Mouse (Mus musculus) CD4-positive, CD25-positive, alpha-beta regulatory T cell, adult 4 months (primary cell): ENCODE data around the gene Rps6ka5. TPM values are rescaled to one million over a fixed set of nuclear protein-coding genes. Genes with fewer than 3 reads are reported as not detected.

Experiments used
- ATAC-seq: one replicate; pipeline ENCODE4 v1.8.0; 2017
- polyA plus RNA-seq, 2 experiments: library from polyadenylated mRNA; unstranded; fragments of 100-300 nt; shearing (Covaris generic); gene quantifications; one replicate each; pipeline ENCODE4 v1.2.1; 2017

The Rps6ka5 gene
- polyA plus RNA-seq, 2 experiments from 2014 or later: 3.2 to 6.2 TPM

- no peak for ATAC-seq
Measured at GRCm38 (mm10) chr12:100641936-100642335, 84.8 kb downstream of the Rps6ka5 start.

- ATAC-seq: no peak
Measured at GRCm38 (mm10) chr12:100640726-100641125, 86.1 kb downstream of the Rps6ka5 start.

DNA sequence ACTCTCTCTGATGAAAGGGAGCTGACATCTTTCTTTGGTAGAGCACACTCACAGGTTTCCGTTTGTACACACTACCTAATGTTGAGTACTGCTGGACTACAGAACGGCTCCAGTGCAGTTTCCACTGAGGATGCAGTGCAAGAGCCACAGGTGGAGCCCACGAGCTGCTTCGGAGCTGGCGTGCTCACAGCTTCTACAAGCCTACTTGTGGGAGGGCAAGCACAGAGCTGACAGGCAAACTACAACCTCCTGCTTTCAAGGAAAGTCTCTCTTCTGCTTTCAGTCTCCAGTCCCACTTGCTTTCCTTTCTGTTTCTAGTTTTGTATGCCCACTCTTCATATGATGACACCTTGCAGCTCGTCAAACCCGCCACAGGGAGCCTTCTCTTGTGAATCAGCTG lies 87.1 kb downstream of the Rps6ka5 start:
- ATAC-seq: peak; percentile 54

GRCm38 (mm10) chr12:100637886-100638285 lies 88.9 kb downstream of the Rps6ka5 start:
- no peak for ATAC-seq

DNA sequence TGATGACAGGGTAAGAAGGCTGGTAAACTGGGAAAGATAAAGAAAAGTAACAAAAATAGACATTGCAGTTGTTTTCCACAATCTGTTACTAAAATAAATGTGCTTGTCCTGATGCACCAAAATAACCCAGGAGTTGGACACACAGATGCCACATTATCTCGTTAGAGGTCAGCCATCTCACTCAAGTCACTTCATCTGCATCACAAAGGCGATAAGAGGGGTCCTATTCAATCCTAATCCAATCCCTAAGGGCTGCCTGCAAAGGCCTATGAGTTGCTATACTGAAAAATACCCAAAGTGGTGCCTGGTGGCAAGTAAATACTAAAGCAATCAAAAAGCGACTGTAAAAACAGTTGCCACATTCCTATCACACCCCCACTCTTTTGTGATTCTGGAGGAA lies 90.0 kb downstream of the Rps6ka5 start:
- ATAC-seq: no peak

- peak; percentile 81 for ATAC-seq
Measured at GRCm38 (mm10) chr12:100636299-100636633, 90.5 kb downstream of the Rps6ka5 start.

DNA sequence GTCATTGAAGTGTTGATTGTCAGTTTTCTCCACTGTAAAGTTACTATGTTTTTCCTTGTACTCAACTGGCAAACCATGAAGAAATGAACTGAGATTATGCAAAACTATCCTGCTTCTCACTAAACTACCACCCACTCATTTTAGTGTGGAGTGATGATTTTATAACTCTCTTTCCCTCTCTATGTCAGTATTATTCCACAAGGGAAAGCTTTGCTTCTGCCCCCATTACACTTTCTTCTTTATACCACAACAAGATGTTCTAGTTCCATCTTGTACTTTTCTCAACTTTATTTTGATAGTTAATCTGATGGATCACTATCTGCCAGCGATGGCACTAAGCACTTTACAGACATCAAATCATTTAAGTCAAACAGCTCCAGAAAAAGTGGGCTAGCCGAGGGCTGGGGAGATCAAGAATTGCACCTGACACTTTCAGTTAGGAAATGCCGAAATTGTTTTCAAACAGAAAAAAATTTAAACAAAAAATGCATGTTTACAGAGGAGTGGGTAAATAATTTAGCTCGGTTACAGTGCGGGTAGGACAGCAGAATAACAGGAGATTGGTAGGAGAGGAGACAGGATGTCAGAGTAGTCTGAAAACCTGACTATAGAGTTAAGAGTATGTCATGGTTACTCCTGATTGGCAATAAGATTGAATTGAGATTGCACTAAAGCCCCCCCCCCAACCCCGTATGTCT lies 91.0 kb downstream of the Rps6ka5 start:
- ATAC-seq: peak; percentile 59

DNA sequence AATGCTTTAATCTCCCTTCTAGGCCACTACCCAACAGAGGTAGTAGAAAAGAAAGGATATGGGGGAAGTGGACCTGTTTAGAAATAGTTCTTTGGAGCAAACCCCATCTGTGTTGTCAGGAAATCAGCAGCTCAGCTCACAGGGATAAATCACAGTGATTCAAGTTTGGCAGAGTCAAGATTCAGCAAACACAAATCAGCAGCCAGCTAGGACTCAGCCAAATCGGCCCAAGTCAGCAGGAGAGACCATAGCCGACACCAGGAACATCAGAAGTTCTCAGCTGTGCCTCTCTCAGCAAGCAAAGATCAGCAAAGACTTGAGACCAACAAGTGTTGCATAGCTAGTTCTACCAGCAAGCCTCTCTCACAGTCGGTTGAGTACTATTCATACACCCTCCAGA lies 93.6 kb downstream of the Rps6ka5 start:
- no peak for ATAC-seq

DNA sequence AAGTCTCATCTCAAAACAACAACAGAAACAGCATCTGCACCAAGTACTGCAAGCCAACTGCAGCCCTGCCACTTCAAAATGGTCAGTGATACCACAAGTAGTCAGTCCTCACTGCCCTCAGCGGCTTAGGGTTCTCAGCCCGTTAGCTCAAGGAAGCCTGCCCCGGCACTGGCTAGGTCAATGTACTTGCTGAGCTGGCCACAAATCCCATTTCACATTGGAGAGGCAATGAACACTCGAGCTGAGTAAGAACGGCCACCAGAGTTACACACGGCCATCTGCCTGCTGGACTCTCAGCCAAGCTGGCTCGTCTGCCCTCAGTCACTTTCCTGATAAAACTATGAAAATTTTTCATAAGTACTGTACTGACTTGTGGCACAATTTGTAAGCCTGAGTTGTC lies 95.5 kb downstream of the Rps6ka5 start:
- ATAC-seq: no peak

DNA sequence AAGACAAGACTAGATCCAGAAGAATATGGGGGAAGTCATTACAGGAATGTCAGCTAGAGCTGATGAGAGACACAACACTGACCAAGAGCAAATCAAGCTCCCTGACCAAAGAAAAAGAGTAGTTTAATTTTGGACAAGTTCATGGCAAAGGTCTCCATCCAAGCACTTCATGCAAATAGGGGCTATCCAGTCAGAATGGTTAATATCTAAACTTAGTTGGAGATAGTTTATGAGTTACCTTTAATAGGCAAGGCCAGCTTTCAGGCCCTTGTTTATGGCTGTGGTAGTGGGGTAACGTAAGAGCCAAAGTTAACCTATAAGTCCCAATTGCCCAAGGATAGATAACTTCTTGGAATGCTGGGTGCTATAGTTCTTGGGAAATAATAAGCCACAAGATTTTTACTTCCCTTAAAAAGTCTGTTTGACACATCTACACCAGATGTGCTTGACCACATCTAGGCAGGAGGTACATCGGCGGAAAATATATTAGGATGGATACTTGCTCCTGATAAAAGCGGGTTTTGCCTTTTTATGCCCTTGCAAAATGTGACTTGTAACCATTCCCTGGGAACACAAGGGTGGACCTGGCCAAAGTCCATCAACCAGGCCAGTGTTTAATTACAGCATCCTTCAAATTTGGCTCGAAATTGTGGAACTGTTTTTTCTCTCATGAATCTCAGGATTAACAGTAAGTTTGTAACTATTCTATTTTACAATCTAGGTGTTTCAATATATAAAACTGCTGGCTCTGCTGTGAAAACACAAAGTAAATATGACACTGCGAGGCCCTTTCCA lies 97.5 kb downstream of the Rps6ka5 start:
- ATAC-seq: no peak

GRCm38 (mm10) chr12:100626991-100627677 lies 99.6 kb downstream of the Rps6ka5 start:
- ATAC-seq: no peak

GRCm38 (mm10) chr12:100626273-100626990 lies 100.4 kb downstream of the Rps6ka5 start:
- ATAC-seq: no peak

DNA sequence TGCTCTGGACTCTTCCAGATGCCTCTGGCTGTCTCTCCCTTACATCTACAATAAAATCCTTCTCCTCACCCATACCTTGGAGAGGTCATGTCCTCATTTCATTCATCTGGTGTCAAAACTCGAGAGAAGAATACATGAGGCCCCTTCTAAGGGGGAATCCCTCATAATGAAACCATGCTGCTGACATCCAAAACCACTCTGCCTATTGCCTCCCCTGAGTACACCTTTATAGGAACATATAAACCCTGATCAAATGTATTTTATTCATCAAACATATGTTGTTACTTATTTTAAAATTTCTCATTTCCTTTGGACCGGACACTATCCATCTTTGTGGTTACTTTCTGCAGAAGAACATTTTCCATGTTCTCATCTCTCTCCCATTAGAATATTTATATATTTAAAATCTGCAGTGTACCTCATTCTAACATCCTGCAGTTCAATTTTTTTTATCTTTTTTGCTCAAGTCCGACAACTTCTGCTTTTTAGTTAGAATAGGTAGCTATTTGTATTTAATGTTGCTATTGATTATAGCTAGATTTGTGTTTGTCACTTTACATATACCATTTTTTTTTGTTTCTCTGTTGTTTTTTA lies 101.8 kb downstream of the Rps6ka5 start:
- no peak for ATAC-seq

- ATAC-seq: no peak
Measured at GRCm38 (mm10) chr12:100615251-100615650, 111.5 kb downstream of the Rps6ka5 start.

GRCm38 (mm10) chr12:100613878-100614277 lies 112.9 kb downstream of the Rps6ka5 start:
- ATAC-seq: no peak

- ATAC-seq: no peak
Measured at GRCm38 (mm10) chr12:100613192-100613700, 113.5 kb downstream of the Rps6ka5 start.

DNA sequence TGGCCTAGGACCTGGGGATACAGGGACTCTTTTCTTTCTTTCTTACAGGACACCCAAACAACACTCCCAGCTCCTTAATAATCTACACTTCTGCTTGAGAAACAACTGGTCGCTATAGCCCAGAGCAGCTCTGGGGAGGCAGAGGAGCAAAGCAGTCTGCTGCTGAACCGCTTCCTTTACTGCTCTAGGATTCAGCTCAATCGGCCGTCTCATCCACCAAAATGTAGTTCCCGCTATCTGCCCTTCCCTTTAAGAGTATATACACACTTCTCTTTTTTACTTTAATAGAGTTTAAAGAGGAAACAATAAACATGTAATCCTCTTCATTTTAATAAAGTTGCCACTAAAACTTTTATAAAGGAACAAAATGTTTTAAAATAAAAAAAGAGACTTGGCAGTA lies 117.0 kb downstream of the Rps6ka5 start:
- no peak for ATAC-seq

- no peak for ATAC-seq
Measured at GRCm38 (mm10) chr12:100609064-100609463, 117.7 kb downstream of the Rps6ka5 start.

GRCm38 (mm10) chr12:100606733-100607132 lies 120.0 kb downstream of the Rps6ka5 start:
- no peak for ATAC-seq

GRCm38 (mm10) chr12:100605596-100605995 lies 121.2 kb downstream of the Rps6ka5 start:
- ATAC-seq: no peak

DNA sequence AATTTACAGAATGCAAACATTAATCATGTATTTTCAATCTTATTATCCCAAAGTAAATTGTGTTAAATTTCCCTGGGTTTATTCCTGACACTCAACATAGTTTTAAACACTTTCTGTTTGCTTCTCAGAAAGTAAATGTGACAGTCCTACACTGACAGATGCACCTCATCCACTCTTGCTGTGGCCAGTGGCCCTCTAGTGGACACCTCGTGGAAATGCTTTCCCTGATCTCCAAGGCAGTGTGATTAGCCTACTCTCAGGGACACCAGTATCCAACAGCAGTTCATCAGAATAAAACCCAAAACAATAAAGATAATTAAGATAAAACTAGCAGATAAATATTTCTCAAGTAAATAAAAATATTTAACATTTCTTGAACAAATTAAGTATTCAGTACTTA lies 122.2 kb downstream of the Rps6ka5 start:
- ATAC-seq: peak; percentile 79

GRCm38 (mm10) chr12:100594700-100595099 lies 132.1 kb downstream of the Rps6ka5 start:
- ATAC-seq: no peak
